Mouse (Mus musculus) adrenal gland, adult (tissue): Measurements from ENCODE around the gene Bcl2.

Experiments used
- DNase-seq, 2 experiments: peaks; one replicate each; pipeline ENCODE4 v3.0.0; 2022 to 2023; ENCODE audit warnings: low spot score in 1 of 2; ENCODE audit not compliant: inconsistent age in 2 of 2

Bcl2 gene

DNA sequence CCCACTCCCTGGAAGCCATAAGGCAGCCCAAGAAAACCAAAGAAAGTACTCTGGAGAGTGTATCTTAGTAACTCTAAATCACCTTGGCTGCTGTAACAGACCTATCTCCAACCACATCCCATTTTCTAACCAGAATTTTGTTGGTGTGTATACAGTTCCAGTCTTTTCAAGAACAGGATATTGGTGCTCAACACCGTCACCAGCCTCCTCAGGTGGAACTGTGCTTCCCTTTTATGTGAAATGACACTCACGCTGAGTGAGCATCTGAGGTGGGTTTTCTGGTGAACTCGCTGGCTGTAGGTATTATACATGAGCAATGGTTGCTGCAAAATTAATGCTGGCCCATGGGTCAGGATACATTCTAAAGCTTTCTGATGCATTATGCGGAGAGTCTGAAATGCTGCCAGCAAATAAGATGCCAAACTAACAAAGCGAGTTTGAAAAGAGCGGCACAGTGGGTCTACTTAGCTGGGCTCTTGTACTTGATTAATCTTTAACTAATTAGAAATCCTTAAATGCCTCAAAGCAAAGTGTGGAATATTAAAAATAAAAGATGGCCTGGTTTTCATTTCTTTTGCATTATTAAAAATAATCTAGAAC lies 118.7 kb downstream of the Bcl2 start:
- DNase-seq, result no peak

GRCm38 (mm10) chr1:106591180-106591774 lies 122.8 kb downstream of the Bcl2 start:
- no peak for DNase-seq

- DNase-seq, result no peak
Measured at GRCm38 (mm10) chr1:106589141-106589540, 124.9 kb downstream of the Bcl2 start.

GRCm38 (mm10) chr1:106587866-106588470 lies 126.1 kb downstream of the Bcl2 start:
- DNase-seq, result no peak

GRCm38 (mm10) chr1:106586761-106587160 lies 127.3 kb downstream of the Bcl2 start:
- DNase-seq, result no peak

- no peak for DNase-seq
Measured at GRCm38 (mm10) chr1:106585349-106585748, 128.7 kb downstream of the Bcl2 start.

- no peak for DNase-seq
Measured at GRCm38 (mm10) chr1:106584824-106585223, 129.2 kb downstream of the Bcl2 start.

GRCm38 (mm10) chr1:106584273-106584672 lies 129.8 kb downstream of the Bcl2 start:
- no peak for DNase-seq

- peak in 1 of 2 experiments; percentile 65 for DNase-seq
Measured at GRCm38 (mm10) chr1:106583245-106584241, 130.5 kb downstream of the Bcl2 start.

DNA sequence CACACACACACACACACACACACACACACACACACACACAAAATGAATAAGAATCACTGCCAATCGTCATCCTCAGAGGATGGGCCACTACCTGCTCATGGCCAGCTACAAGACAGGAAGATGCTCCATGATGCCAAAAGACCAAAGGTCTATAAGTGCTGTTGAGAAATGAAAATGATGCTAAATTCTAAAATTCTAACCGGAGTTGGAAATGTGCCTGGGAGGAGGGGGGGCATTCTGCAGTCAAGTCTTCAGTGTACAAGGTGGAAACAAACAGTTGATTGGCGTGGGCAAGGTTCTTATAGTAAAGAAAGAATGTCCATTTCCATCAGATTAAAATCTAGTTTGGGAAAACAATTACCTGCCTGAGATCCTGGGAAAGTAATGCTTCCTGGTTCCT lies 131.3 kb downstream of the Bcl2 start:
- no peak for DNase-seq

DNA sequence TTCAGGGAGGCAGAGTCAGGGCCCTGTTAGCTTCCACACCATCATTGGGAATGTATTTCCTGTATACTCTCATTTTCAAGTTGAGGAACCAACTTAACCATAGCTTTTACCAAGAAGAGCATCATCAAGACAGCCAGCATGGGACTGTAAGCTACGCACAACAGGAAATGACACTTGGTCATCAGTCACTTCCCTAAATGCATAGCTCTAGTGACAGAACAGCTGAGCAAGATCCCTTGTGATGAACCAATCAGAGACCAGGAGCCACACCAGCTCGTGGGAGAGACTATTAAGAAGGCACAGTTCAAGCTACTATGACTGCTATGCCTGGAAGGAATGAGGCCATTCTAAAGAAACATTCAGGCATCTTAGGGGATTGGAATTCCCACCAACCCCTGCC lies 132.3 kb downstream of the Bcl2 start:
- no peak for DNase-seq

DNA sequence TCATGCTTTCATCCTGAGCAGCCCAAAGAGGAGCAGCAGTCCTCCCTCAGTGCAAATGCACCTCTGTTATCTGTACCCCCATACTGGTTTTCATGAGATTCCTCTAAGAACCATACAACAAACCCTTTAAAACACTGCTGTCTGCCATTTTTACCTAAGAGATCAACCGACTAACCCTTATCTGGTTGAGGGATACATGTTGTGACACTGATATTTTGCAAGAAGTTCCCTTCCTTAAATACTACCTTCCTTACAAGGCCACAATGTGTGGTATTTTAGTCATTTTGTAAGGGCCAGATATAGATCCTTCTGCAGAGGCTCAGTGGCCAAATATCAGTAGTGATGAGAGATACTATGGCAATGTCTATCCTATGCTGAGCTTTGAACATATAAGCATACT lies 134.3 kb downstream of the Bcl2 start:
- no peak for DNase-seq

GRCm38 (mm10) chr1:106572506-106572905 lies 141.6 kb downstream of the Bcl2 start:
- DNase-seq, result no peak

DNA sequence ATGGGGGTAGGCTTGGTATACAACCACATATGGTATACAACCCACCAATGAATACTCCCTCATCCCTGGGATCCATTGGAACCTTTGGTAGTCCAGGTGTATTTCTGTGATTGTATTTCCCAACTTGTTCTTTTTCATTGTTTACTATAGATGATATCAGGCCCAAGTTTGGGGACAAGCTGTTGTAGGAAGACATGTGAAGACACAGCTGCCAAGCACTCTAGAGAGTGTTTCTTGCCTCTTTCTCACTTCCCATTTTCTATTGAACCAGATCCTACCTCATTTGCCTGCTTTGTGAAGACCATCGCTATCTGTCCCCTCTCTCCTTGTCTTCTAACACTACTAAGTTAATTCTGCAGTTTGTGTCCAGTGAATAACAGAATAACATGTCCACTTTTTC lies 143.2 kb downstream of the Bcl2 start:
- no peak for DNase-seq

- DNase-seq, result no peak
Measured at GRCm38 (mm10) chr1:106570366-106570765, 143.7 kb downstream of the Bcl2 start.

GRCm38 (mm10) chr1:106569674-106570073 lies 144.4 kb downstream of the Bcl2 start:
- DNase-seq, result no peak

GRCm38 (mm10) chr1:106568868-106569267 lies 145.2 kb downstream of the Bcl2 start:
- DNase-seq, result no peak

- no peak for DNase-seq
Measured at GRCm38 (mm10) chr1:106567506-106567905, 146.6 kb downstream of the Bcl2 start.

GRCm38 (mm10) chr1:106566120-106567086 lies 147.7 kb downstream of the Bcl2 start:
- no peak for DNase-seq

DNA sequence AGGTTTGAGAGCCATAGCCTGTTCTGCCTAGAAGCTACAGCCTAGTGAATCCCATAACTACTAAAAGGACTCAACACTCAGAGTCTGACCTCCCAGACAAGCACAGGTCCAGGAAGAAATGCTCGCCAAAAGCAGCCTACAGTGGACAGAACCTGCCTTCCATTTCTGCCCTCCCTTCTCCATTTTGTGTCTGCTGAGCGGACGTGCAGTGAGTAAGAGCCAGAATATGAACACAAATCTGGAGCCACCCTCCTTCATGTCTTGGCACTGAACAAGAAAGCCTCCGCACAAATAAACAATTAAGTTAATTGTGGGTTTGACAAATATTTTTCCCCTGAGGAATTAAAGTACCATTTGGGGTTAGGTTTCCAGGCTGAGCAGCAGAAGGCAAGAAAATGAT lies 148.8 kb downstream of the Bcl2 start:
- no peak for DNase-seq
